Mouse (Mus musculus): ENCODE data around the gene Col25a1.

DNA sequence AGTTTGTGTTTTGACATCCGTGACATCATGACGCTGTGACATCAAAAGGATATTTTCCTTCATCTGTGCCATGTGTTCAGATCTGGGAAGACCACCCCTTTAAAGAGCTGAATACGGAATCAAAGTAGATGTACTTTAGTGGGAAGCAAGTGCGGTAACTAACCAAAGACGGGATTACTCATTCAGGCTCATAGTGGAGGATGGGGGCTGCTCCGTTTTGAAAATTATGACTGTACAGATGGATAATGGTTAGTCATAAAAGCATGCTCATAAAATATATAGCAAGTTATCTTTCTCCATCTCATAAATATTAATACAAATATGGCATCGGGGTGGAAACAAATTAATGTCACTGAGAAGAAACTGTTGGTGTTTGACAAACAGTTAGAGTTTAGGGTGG is 391.7 kb downstream of the Col25a1 start:
- TF ChIP-seq CTCF (IDR thresholded peaks at IDR 0.05; ENCODE audit: control insufficient read depth, insufficient read depth, insufficient read length) (no peak), MAX (IDR thresholded peaks at IDR 0.05) (no peak), USF1 (IDR thresholded peaks at IDR 0.05; ENCODE audit: low read depth) (no peak)

Measured in C2C12 (cell line).